Mouse (Mus musculus): ENCODE results near the gene Sirt4. TPM values are rescaled to one million over a fixed set of nuclear protein-coding genes. Genes with fewer than 3 reads are reported as not detected.

Sirt4 gene
- total RNA-seq, 2 experiments from 2014 or later = 19.7 to 51.7 TPM

Other genes with a start within 250 kb of the Sirt4 start
- gene Pop5, start 248.9 kb downstream of the Sirt4 start, total RNA-seq (2021) = 100 to 1,000 TPM; 100 to 103 TPM
- gene Rnf10, start 211.8 kb downstream of the Sirt4 start, total RNA-seq (2021) = 100 to 1,000 TPM; 247 to 258 TPM
- gene Coq5, start 205.1 kb downstream of the Sirt4 start, total RNA-seq (2021) = 10 to 100 TPM; 38.1 to 40.1 TPM
- gene Dynll1, start 183.7 kb downstream of the Sirt4 start, total RNA-seq (2021) = 100 to 1,000 TPM; 638 to 644 TPM
- gene Srsf9, start 157.5 kb downstream of the Sirt4 start, total RNA-seq (2021) = 10 to 100 TPM; 62.5 to 70.6 TPM
- gene Gatc, start 143.5 kb downstream of the Sirt4 start, total RNA-seq (2021) = 10 to 100 TPM; 20.3 to 21.7 TPM
- gene Triap1, start 143.5 kb downstream of the Sirt4 start, total RNA-seq (2021) = 10 to 100 TPM; 24.2 to 30.0 TPM
- gene Cox6a1, start 135.7 kb downstream of the Sirt4 start, total RNA-seq (2021) = 100 to 1,000 TPM; 677 to 817 TPM
- 10 to 100 TPM; 46.9 to 51.3 TPM for gene Msi1, start 55.1 kb downstream of the Sirt4 start, total RNA-seq (2021)
- not detected for gene Pla2g1b, start 18.5 kb downstream of the Sirt4 start, total RNA-seq (2021)
- gene Pxn, start 22.0 kb upstream of the Sirt4 start, total RNA-seq (2021) = 10 to 100 TPM; 15.1 to 24.7 TPM
- gene Rplp0, start 74.7 kb upstream of the Sirt4 start, total RNA-seq (2021) = 100 to 1,000 TPM; 173 to 213 TPM
- gene Gcn1l1, start 80.5 kb upstream of the Sirt4 start, total RNA-seq (2021) = 10 to 100 TPM; 61.2 to 69.0 TPM
- 100 to 1,000 TPM in 1 of 2 experiments, 10 to 100 TPM in 1; 96.7 to 106 TPM for gene Rab35, start 147.2 kb upstream of the Sirt4 start, total RNA-seq (2021)
- gene Bicdl1, start 246.9 kb upstream of the Sirt4 start, total RNA-seq (2021) = 100 to 1,000 TPM; 147 to 149 TPM